Mouse (Mus musculus) right cerebral cortex, postnatal 36 days (tissue): ENCODE data around the gene Coq8b.

Experiments used
- DNase-seq, 2 experiments: peaks; one replicate each; pipeline ENCODE4 v3.0.0; 2022; ENCODE audit warnings: low spot score in 2 of 2, mixed read lengths in 1 of 2

Coq8b gene

DNA sequence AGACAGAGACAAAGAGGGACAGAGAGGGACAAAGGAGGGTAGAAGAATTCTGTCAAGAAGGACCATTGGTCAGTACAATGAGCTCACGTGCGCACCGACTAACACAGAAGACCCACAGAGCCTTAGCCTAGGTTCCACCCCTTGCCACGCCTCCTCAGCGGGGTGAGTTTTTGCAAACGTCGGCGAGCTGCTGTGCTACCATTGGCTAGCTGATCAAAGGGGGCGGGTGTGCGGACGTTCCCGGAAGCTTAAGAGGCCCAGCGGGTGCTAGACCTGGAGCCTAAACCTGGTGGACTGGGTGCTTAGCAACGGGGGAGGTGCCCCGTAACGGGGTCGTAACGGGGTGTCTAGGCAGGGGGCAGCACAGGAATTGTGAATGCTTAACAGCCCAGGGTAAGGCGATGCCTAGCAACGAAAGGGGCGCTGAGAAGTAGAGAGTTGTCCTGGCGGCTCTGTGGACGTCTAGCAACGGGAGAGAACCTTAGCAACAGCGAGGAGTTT is at the start of gene Coq8b:
Gene Coq8b, plus strand, starts transcription at position 243 of the 501 bp plus-strand sequence.
- DNase-seq, result peak; percentile 89 to 94

DNA sequence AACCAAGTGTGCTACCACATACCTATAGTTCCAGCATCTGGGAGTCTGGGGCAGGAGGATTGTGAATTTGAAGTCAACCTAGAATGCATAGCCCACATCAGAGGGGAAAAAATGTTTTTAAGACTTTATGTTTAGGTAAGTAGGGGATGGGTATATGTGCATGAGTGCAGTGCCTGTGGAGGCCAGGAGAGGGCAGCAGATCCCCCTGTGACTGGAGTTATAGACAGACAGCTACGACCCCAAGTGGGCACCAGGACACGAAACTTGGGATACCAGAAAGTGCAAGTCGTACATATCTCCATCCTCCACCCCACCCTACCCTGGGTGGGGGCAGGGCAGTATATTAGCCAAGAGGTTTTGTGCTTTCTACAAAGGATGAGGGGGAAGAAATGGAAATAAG is 47.9 kb upstream of the Coq8b start:
- no peak for DNase-seq

DNA sequence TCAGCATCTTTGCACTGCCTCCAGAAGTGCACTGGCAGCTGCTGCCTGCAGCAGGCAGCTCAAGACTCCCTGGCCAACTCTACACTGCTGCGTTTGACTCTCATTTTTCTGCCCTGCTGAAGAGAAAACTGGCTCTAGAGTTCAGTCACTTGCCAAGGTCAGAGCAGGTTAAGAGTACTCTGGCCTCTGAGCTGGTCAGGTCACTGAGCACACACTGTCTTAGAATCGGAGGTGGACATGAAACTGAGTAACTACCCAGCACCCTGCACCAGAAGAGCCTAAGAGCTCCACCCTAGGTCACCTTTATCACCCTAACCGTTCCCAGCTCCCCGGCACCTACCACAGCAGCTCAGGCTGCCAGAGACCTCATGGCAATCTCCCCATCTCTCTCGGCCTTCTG is 46.8 kb upstream of the Coq8b start:
- DNase-seq, result no peak

DNA sequence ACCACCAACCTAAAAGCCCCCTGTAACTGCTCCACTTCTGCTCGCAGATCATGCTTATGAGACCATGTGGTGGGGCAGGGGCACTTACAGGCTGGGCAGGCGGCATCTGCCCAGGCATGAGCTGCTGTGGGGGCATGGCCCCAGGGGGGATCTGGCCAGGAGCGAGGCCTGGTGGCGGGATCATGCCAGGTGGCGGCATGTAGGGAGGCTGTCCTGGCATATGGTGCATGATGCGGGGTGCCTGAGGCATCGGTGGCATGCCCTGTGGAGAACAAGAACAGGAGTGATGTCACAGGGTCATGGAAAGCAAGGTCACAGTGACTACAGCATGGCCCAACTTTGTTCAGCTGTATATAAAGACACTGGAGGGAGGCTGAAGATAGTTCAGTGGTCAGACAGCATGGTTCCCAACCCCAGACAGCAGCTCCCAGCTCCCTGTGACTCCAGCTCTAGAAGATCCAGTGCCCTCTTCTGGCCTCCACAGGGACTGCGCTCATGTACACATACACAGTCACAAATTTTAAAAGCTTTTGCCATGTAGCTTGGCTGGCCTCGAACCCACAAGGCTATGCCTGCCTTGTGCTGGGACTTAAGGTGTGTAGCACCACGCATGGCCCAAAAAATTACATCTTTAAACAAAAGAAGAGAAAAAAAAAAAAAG is 43.4 kb upstream of the Coq8b start:
- DNase-seq, result no peak

DNA sequence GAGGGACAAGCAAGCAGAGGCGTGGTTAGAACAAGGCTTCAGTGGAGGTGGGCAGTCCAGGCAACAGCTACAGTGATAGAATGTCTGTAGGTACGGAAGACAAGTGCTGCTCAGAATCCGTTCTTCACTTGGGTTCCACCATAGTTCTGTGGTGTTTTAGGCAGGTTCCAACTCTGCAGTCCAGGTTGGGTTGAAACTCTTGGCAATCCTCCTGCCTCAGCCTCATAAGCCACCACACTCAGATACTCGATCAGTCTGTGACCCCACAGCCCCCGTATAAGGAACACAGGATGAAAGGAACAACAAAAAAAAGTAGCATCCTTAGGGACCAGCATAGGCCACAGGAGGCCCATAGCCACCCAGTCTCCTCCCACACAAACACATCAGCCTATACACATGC is 40.4 kb upstream of the Coq8b start:
- no peak for DNase-seq

DNA sequence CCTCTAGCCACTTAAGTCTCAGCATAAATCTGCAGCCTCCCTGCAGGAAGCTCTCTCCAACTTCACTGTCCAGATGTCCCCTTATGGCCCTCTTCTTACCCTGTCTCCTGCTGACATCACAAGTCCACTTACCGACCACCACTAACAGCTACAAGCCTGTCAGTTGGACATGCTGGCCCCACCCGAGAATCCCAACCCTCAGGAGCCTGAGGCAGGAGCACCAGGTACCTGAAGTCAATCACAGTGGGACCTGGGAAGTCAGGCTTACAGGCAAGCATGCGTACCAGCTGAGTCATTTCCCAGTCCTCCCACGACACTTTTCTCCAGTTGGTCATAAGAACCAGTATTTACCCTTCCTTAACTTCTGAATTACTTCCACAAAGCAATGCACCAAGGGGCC is 39.1 kb upstream of the Coq8b start:
- no peak for DNase-seq

DNA sequence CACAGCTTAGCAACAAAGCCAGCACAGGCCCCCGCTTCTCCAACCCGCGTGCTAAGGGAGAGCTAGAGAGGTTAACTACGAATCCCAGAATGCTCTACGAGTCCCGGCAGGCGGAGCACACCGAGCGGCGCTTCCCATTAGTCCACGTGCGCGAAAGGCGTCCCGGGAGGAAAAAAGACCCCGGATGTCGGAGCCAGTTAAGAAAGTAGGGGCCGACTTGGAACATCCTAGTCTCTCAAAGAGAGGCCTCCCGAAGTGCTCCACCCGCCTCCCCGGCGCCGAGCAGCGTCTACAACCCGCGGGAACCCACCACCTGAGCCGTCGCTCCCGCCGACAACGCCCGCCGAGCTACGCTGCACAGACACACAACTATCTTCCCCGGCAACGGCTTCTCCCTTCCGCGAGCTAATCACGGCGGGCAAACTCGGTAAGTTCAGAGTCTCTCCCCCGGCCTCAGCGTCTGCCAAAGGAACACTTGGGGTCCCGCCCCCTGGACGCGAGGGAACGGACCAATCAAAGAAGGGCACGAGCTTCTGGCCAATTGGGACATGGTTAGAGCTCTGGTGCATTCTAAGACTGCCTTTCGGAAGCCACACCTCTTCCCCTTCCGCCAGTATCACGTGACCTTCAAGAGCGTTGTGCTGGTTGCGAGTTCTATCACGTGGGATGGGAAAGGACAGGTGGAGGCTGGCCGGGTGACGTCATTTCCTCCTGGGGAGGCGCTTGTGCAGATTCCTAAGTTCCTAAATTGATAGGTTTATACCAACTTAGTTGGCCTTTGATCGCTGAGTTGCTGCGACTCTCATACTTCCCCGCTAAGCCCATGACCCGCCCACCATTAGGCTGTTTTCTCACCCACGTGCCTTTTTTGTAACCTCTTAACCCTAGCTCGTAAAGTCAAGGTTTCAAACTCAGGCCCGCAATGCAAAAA is 36.9 kb upstream of the Coq8b start, which contains the start of the genes BC024978 and Snrpa:
Gene BC024978, plus strand, starts transcription at position 101 of the 931 bp plus-strand sequence.
Gene Snrpa, minus strand, starts transcription at position 591 of the 931 bp plus-strand sequence.
- peak; percentile 99 to 100 for DNase-seq

DNA sequence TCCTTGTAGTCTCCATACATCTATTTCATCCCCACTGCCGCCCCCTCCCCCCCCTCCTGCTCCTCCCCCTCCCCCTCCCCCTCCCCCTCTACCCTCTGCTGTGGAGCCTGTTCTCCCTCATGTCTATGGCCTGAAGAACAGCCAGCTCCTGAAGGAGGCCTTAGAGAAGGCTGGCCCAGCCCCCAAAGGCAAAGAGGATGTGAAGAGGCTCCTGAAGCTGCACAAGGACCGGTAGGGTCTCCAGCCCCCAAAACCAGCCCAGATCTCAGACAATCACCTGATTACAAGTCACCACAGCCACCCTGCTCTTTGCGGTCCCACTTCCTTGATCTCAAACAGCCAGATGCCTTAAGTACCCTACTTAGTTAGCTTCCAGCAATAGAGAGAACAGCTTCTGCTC is 35.7 kb upstream of the Coq8b start:
- no peak for DNase-seq

DNA sequence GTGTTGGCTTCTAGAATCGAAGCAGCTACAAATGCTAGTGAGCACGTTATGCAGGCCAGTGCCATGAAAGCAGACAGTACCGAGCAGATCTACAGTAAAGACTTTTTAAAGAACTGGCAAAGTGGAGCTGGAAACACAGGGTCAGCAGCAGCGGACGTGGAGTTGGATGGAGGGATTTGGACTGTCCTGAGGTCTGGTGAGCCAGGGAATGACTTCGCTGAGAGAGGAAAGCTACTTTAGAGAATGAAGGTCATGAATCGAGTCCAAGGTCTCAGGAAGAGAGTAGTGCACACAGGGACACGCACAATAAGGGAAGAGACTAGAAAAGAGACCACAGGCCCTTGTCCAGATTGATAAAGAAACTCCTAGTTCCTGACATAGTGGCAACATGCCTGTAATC is 35.2 kb upstream of the Coq8b start:
- no peak for DNase-seq

DNA sequence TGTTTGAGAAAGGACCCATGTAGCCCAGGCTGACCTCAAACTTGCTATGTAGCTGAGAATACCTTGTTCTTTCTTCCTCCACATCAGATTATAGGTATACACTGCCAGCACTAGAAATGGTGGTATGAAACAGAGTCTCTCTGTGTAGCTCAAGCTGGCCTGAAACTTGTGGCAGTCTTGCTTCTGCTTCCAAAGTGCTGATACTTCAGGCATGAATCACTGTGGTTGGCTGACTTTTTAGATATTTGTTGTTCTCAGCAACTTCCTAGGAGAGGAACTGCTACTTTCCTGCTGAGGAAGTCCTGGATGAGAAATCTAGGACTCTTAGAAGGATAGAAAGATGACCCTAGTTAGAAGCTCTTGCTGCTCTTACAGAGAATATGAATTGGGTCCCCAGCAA is 34.5 kb upstream of the Coq8b start:
- DNase-seq, result no peak

DNA sequence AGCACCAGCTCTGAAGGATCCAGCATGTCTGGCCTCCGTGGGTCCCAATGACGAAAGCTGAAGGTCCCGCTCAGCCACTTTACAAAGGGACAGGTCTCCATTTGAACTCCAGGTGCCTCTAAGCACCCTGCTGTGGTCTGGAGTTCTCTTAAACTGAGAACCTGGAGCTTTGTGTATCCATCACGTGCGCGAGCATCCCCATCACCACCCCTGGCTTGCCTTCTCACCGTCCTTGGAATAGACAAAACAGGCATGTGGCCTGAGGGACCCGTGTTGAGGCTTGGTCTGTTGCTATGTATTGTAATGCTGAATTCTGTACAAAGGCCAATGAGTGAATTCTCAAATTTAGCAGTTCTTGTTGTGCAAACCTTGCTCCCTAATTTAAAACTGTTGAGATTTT is 34.0 kb upstream of the Coq8b start:
- no peak for DNase-seq

DNA sequence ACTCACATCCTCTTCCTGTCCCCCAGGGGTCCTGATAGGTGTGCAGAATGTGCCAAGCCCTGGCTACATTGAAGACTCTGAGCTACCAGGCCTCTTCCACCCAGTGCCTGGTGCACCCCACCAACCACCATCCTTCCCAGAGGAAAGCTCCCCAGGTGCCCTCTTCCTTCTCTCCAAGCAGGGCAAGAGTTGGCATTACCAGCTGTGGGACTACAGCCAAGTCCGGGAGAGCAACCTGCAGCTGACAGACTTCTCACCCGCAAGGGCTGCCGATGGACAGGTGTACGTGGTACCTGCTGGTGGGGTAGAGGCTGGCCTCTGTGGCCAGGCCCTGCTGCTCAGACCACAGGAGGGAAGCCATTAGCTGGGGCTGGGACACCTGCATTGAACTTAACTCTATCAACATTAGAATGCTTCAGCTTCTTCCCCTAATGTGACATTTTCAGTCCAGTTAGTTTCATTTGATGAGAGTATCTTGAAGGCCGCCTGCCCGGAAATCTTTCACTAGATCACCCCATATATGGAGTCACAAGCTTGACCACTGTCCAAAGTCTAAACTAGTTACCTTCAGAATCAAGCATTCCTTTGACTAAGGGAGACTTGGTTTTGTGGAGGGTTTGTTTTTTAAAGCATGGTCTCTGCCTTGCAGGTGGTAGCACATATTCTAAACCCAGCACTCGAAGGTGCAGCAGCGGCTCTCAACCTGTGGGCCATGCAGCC is 28.9 kb upstream of the Coq8b start:
- DNase-seq, result no peak

DNA sequence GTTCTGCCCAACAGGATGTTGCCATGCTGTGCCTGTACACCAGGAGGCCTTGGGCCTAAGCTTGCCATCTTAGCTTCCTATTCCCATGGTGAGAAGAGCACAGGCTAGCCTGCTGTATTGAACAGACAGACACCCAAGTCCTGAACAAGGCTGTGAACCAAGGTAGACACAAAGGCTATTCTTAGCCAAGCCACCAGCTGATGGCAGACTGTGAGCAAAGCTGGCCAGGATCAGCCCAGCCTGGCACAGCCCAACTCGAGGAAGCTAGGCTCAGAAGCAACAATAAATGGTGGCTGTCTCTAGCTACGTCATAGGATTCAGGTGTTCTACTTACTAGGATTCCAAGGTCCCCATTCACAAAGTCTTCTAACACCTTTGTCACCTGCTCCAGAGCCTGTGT is 20.2 kb upstream of the Coq8b start:
- DNase-seq, result no peak

DNA sequence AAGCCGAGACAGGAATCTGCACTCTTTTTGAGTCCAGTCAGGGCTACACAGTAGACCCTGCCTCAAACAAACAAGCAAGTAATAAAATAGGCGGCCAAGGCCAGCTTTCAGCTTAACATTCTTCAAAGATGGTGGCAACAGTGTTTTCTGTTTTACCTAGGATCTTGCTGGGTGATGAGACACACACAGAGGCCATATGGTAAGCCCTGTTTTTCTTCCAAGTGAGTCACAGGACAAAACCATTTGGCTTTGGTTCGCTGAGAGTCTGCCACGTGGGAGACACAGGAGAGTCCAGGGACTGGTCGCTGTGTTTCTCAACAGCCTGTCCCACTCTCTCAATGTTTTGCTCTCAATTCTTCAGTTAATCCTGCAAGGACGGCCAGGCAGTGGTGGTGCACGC is 14.2 kb upstream of the Coq8b start:
- no peak for DNase-seq

DNA sequence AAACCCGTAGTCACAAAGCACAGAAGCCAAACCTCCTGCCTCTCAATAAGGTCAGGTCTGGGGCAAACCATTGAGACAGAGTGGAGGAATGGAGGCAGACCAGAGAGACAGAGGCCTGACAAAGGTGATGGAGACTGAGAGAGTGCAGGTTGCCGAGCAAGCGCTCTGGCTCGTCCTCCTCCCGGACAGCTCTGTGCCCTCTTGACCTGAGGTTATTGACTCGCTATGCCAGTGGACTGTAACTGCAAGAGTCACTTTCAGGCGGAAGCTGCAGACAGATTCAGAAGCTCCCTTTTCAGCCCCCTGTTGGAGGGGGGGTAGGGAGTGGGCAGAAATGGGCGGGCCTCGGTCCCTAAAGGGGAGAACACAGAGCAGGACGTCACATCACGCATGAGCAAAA is 12.9 kb upstream of the Coq8b start:
- no peak for DNase-seq

DNA sequence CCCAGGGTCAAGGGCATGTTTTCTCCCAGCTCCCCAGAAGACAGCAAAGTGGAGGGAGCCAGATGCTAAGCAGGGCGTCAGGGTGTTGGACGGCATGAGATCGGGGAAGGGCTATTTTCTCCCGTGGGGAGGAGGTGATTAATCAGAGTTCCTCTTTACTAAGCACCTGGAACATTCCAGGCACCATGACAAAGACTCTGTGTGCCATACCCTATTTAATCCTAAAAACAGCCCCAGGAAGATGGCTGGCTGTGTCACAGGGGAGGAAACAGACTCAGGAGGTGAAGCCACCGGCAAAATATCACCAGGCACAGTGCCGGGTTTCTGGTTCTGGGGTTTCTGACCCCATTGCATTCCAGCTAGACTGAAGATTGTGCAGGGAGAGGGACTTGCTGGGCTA is 10.9 kb upstream of the Coq8b start:
- no peak for DNase-seq

DNA sequence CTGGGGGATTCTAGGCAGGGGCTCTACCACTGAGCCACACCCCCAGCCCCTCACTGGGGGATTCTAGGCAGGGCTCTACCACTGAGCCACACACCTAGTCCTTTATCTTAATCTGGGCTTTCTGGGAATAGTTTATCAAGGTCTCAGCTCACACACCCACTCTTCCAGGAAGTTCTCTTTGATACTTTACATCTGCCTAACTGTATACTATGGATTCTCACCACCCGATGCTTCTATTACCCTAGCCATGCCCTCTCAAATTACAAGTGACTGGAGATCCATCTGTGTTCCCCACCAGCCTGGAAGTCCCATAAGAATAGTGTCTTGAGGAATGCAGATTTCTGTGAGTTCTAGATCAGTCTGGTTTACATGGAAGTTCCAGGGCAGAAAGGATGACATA is 10.3 kb upstream of the Coq8b start:
- no peak for DNase-seq

DNA sequence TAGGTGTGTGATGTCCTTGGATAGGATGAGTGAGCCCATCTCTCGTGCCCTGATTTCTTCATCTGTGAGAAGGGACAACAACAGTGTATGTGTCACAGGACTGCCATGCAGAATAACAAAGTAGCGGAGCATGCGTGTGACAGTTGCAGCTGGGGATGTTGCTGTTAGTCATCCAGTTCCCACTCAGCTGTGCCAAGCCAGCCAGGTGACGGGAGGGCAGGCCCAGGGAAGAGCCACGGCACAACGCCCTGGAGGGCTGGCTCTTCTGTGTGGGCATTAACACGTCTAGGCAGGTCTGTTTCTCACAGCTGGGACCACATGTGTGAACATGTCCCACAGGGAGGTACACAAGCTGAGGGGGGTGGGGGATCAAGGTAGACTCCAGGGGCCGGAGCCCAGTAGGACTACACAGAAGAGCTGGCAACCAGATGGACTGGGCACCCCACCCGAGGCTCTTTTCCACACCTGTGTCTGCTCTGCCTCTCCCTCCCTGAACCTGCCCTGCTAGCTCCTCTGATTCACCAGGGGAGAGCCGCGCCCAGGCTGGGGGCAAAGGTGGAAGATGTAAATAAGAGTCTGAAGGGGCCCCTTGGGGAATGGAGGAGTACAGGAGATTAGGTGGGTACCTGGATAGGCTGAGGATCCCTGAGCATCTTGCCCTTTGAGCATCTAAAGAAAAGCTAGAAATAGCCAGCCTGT is 7.8 kb upstream of the Coq8b start:
- peak in 1 of 2 experiments; percentile 39 for DNase-seq

DNA sequence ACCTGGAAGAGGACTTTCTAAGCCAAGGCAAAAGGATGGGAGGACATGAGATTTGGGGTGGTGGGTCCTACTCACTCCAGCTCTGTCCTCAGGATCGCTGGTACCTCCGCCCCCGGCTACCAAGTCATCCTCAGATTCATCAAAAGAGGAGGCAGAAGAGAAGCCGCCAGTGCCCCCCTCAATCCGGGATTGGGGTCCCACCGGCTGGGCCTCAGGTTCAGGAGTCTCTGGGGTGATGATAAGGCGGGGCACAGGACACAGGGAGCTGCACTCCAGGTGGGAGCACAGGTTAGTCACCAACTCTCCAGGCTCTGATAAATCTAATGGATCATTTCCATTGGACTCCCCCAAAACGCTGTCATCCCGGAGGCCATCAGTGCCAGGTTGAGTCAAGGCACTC is 5.5 kb upstream of the Coq8b start:
- no peak for DNase-seq

DNA sequence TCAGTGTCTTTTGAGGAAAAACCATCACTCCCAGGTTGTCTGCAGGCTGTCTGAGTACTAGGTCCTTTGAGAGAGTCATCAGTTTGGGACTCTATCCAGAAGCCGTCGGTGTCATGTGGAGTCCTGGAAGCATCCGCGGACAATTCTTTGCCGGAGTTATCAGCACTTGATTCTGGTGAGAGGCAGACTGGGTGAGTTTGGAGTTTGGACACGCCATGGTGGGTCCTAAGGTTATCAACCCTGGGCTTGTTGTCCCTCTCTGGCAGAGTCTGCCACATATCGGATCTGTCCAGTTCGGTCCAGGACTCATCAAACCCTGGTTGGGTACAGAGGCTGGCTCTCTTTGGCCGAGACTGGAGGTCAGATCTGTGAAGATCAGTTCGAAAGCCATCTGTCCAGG is 5.1 kb upstream of the Coq8b start:
- DNase-seq, result no peak

DNA sequence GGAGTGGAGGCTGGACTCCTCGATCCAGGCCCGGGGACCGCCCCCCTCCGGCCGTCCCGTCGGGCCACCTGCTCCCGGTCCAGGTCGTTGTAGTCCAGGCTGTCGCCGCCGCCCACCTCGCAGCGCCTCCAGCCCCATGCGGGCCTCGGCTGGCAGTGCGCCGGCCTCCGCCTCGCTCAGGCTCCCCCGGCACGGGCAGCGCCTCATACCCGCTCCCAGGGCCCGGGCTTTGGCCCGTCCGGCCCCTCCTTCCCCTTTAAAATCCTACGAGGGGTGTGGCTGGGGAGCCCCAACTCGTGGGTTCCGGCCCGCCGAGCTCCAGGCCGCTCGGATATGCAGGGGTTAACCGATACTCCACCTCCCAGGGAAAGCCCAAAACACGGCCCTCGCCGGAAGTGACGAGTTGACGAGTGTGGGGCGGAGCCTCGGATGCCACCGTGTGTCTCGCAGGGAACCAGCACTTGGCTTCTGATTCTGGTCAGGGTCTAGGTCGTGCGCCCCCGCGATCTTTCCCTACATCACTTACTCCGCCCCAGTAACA is 4.5 kb upstream of the Coq8b start, which contains the start of gene Itpkc:
Gene Itpkc, minus strand, starts transcription at position 381 of the 541 bp plus-strand sequence.
- DNase-seq, result peak; percentile 87 to 89
